Mouse (Mus musculus) heart, embryonic 13.5 days (tissue): ENCODE results near the gene Coro1b. TPM values are rescaled to one million over a fixed set of nuclear protein-coding genes. Genes with fewer than 3 reads are reported as not detected.
"Not testable (repeated sequence)": the region's sequence is repeated elsewhere in the genome, so short reads cannot be mapped to it uniquely, and the experiment has no call there.

Source experiments
- ATAC-seq: fragments of 200-750 bp; cut with Nextera tagmentation; 2 replicates; pipeline ENCODE4 v1.8.0; 2017; ENCODE audit warnings: moderate TSS enrichment; ENCODE audit not compliant: insufficient number of reproducible peaks, low FRiP score, low TSS enrichment; ENCODE audit errors: extremely low read depth
- H3K27ac ChIP-seq: fragments of 300-500 bp; sonication (generic); replicated peaks from 2 replicates; pipeline ENCODE4 v1.5.1; 2015; ENCODE audit warnings: moderate library complexity, mild to moderate bottlenecking, inconsistent platforms
- H3K27me3 ChIP-seq: fragments of 300-500 bp; sonication (generic); replicated peaks from 2 replicates; pipeline ENCODE4 v1.6.1; 2015; ENCODE audit warnings: mild to moderate bottlenecking, inconsistent platforms
- H3K36me3 ChIP-seq: fragments of 300-500 bp; sonication (generic); 2 replicates; pipeline ENCODE4 v1.6.1; 2015; ENCODE audit warnings: mild to moderate bottlenecking, inconsistent platforms
- H3K4me1 ChIP-seq: fragments of 300-500 bp; sonication (generic); 2 replicates; pipeline ENCODE4 v1.6.1; 2015; ENCODE audit warnings: inconsistent platforms
- H3K4me2 ChIP-seq: fragments of 300-500 bp; sonication (generic); 2 replicates; pipeline ENCODE4 v1.6.1; 2015; ENCODE audit warnings: inconsistent platforms, mild to moderate bottlenecking, moderate library complexity
- H3K4me3 ChIP-seq: fragments of 300-500 bp; sonication (generic); 2 replicates; pipeline ENCODE4 v1.5.1; 2015; ENCODE audit warnings: moderate library complexity, mild to moderate bottlenecking, inconsistent platforms
- H3K9ac ChIP-seq: fragments of 300-500 bp; sonication (generic); 2 replicates; pipeline ENCODE4 v1.6.1; 2015; ENCODE audit warnings: inconsistent platforms, mild to moderate bottlenecking, moderate library complexity
- H3K9me3 ChIP-seq: fragments of 300-500 bp; sonication (generic); 2 replicates; pipeline ENCODE4 v1.6.1; 2016; ENCODE audit warnings: inconsistent platforms
- WGBS: fragments of 180-500 bp; shearing (Covaris S2); methylation state at CpG from one replicate; pipeline ENCODE4 v1.1.7; 2015; ENCODE audit warnings: mixed read lengths; 5-methylcytosine and 5-hydroxymethylcytosine counted together
- polyA plus RNA-seq: library from polyadenylated mRNA; unstranded; fragments of >200 nt; fragmentation: Nextera tagmentation; extraction: Ambion mirVana; gene quantifications from 2 replicates; pipeline ENCODE4 v1.2.1, GENCODE M21; 2015

Gene Coro1b
- polyA plus RNA-seq, 1 experiment from 2014 or later: 107 TPM

GRCm38 (mm10) chr19:4131768-4132167, 16.7 kb upstream of the Coro1b start:
- H3K9ac ChIP-seq: no peak overlapping the region
- H3K4me3 ChIP-seq: no peak overlapping the region
- no peak overlapping the region for H3K4me2 ChIP-seq
- no peak for ATAC-seq
- 87% methylated on average over 2 of the region's 2 CpGs for WGBS
- peaks cover 3% of the 10 kb centered on the region; the same call in 1 of the 2 replicates for H3K27me3 ChIP-seq
- peaks cover 20% of the 10 kb centered on the region for H3K4me1 ChIP-seq
- peaks cover 57% of the 10 kb centered on the region for H3K36me3 ChIP-seq
- no peak overlapping the region for H3K27ac ChIP-seq
- H3K9me3 ChIP-seq: no peaks in the 10 kb centered on the region

DNA sequence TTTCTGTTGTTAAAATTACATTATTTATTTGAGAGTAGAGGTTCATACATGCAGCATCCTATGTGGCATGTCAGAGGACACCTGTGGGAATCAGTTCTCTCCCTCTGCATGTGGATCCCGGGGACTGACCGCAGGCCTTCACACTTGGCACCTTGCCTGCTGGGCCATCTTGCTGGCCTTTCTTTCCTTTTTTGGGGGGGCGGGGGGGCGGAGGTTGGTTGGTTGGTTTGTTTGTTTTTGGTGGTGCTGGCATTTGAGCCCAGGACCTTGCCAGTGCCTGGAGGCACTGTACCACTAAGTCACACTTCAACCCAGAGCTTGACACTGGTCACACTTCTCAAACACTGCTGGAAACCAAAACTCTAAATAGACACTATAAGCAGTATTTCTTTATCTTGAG, 14.1 kb upstream of the Coro1b start:
- Histone ChIP-seq H3K9ac (no peak overlapping the region), H3K36me3 (peaks cover 37% of the 10 kb centered on the region), H3K27ac (no peak overlapping the region), H3K4me2 (no peak overlapping the region), H3K9me3 (no peaks in the 10 kb centered on the region), H3K27me3 (peaks cover 17% of the 10 kb centered on the region; the same call in 1 of the 2 replicates), H3K4me1 (peaks cover 11% of the 10 kb centered on the region), H3K4me3 (no peak overlapping the region)
- 81% methylated on average over 4 of the region's 4 CpGs for WGBS
- ATAC-seq: no peak

DNA sequence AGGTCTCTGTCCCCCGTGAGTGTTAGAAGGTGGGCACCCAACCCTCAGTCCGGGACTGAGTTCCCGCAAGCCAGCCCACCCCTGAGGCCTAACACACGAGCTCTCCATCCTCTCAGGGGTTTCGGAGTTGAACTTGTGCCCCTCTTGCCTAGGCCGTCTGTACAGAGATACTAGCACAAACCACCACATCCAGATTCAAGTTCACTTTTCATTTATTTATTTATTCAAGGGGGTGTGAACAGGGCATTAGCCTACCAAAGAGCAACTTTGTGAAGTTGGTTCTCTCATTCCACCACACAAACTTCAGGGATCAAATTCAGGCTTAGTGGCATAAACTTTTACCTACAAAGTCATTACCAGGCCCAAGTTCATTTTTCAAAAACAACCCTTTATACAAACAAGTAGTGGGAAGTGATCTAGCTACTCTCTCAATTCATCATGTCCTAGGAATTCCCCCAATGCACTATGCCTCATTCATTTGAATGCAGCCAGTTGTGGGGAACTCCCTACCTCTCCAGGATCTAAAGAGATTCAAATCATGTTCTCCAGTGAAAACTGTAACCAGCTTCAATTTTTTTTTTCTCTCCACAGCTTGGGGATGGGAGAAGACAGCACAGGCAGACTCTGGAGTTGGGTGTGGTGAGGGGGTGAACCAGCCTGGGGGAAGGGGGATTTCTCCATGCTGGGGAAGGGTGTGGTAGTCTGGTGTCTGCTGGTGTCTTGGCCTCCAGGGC, 13.0 kb upstream of the Coro1b start:
- Histone ChIP-seq H3K27me3 (peaks cover 19% of the 10 kb centered on the region; the same call in 1 of the 2 replicates), H3K36me3 (peaks cover 28% of the 10 kb centered on the region)
- not testable (repeated sequence) for H3K4me3 ChIP-seq, ATAC-seq, H3K4me2 ChIP-seq, H3K9ac ChIP-seq, H3K9me3 ChIP-seq, H3K4me1 ChIP-seq, H3K27ac ChIP-seq
- WGBS: 83% methylated on average over 6 of the region's 6 CpGs

DNA sequence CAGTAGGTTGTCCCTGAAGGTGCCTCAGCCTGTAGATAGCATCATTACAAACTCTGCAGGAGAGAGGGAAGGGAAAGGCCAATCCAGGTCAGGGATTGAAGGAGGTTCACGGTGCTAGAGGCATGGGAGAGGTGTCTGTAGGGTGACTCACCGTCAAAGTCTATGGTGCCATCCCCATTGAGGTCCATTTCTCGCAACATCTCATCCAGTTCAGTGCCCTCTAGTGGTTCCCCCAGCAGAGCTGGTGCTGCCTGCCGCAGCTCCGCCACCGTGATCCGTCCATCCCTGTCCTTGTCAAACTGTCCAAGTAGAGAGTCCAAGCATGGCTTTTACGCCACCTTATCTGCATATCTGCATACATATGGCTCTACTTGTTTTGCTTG, 12.5 kb upstream of the Coro1b start:
- Histone ChIP-seq H3K27me3 (peaks cover 19% of the 10 kb centered on the region; the same call in 1 of the 2 replicates), H3K36me3 (peaks cover 26% of the 10 kb centered on the region)
- H3K4me2 ChIP-seq, H3K4me1 ChIP-seq, H3K9ac ChIP-seq, ATAC-seq, H3K9me3 ChIP-seq, H3K27ac ChIP-seq, H3K4me3 ChIP-seq: not testable (repeated sequence)
- WGBS: 15% methylated on average over 8 of the region's 8 CpGs

DNA sequence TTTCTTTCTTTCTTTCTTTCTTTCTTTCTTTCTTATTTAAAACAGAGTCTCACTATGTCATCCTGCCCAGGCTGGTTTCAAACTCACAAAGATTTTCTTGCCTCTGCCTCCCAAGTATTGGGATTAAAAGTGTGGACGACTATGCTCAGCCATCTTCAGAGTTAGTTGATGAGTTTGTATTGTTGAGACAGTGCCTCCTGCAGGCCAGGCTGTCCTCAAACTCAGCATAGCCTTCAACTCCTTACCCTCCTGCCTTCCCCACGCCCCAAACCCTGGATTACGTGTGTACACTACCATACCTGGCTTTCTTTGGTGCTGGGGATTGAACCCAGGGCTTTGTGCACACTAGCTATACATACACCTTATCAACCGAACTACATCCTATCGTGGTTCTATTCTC, 12.0 kb upstream of the Coro1b start:
- WGBS: 70% methylated on average over 5 of the region's 5 CpGs
- Histone ChIP-seq H3K4me2 (no peak overlapping the region), H3K9ac (no peak overlapping the region), H3K27ac (no peak overlapping the region), H3K27me3 (peaks cover 19% of the 10 kb centered on the region; the same call in 1 of the 2 replicates), H3K4me1 (0 out of 2 replicates have a peak, but pooled peaks cover 3% of the 10 kb centered on the region), H3K4me3 (no peak overlapping the region), H3K36me3 (peaks cover 21% of the 10 kb centered on the region), H3K9me3 (no peaks in the 10 kb centered on the region)
- ATAC-seq: no peak

GRCm38 (mm10) chr19:4137913-4138312, 10.5 kb upstream of the Coro1b start:
- ATAC-seq: no peak
- H3K4me1 ChIP-seq: 0 out of 2 replicates have a peak, but pooled peaks cover 3% of the 10 kb centered on the region
- 79% methylated on average over 5 of the region's 5 CpGs for WGBS

DNA sequence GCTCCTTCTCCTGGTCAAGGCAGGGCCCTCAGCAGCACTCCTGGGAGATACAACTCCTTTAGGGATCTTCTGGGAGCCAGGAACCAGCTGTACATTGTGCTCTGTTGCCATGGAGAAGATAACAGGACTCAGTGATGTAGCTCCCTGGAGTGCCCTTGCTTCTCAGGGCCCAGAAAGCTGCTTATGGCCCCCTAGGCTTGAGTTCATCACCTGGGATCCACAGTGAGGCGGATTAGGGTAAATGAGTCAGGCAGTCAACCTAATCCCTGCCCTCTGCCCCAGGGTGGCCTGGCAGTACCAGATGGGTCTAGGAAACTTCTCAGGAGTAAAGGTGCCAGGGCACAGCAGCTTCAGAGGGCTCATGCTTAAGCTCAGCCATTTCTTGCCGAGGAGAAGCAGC, 9.0 kb upstream of the Coro1b start, which contains the start of gene Gpr152:
TSS of gene Gpr152 (plus strand) at position 342 of the 400 bp plus-strand sequence.
- peaks cover 19% of the 10 kb centered on the region; the same call in 1 of the 2 replicates for H3K27me3 ChIP-seq
- no peak for ATAC-seq
- H3K4me1 ChIP-seq: 0 out of 2 replicates have a peak, but pooled peaks cover 3% of the 10 kb centered on the region
- H3K4me2 ChIP-seq: no peak within 1 kb of the TSS
- peak within 1 kb of the TSS; percentile 28 for H3K9ac ChIP-seq
- 77% methylated on average over 2 of the region's 2 CpGs for WGBS
- no peaks in the 10 kb centered on the region for H3K36me3 ChIP-seq
- H3K9me3 ChIP-seq: no peaks in the 10 kb centered on the region
- H3K4me3 ChIP-seq: no peak within 1 kb of the TSS
- H3K27ac ChIP-seq: no peak within 1 kb of the TSS

More at GRCm38 (mm10) chr19:4137913-4138312, 10.5 kb upstream of the Coro1b start:
- H3K27me3 ChIP-seq: peaks cover 19% of the 10 kb centered on the region; the same call in 1 of the 2 replicates
- H3K36me3 ChIP-seq: peaks cover 7% of the 10 kb centered on the region
- no peak overlapping the region for H3K4me3 ChIP-seq
- H3K27ac ChIP-seq: no peak overlapping the region
- no peak overlapping the region for H3K4me2 ChIP-seq
- H3K9me3 ChIP-seq: no peaks in the 10 kb centered on the region
- no peak overlapping the region for H3K9ac ChIP-seq

DNA sequence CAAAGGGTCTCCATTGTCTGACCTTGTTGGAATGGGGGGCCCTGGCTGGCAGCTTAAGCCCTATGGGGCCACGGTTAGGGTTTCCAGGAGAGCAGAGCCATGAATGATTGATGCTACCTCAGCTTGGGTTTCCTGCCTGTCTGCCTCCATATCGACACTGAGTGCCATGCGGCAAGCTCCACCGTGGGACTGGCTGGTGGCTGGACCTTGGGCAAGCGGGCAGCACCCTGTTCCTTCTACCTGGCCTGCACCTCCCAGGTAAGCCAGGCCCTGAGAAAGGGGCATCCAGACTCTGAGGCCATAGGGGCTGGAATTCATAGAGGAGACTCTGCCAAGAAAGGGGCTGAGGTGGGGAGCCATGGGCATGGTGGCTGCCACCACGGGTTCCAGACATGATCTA, 8.3 kb upstream of the Coro1b start:
- 71% methylated on average over 6 of the region's 6 CpGs for WGBS
- Histone ChIP-seq H3K9ac (no peak overlapping the region; the same call in none of the 2 replicates), H3K4me1 (0 out of 2 replicates have a peak, but pooled peaks cover 3% of the 10 kb centered on the region), H3K27me3 (peaks cover 19% of the 10 kb centered on the region; the same call in 1 of the 2 replicates), H3K4me3 (no peak overlapping the region), H3K4me2 (no peak overlapping the region), H3K9me3 (no peaks in the 10 kb centered on the region), H3K36me3 (no peaks in the 10 kb centered on the region), H3K27ac (no peak overlapping the region)
- no peak for ATAC-seq

- Histone ChIP-seq H3K27me3 (0 out of 2 replicates have a peak, but pooled peaks cover 9% of the 10 kb centered on the region), H3K4me3 (no peak overlapping the region), H3K9me3 (peaks cover 5% of the 10 kb centered on the region; the same call in 1 of the 2 replicates), H3K36me3 (no peaks in the 10 kb centered on the region), H3K9ac (no peak overlapping the region), H3K4me2 (no peak overlapping the region), H3K27ac (no peak overlapping the region), H3K4me1 (peaks cover 3% of the 10 kb centered on the region; the same call in 1 of the 2 replicates)
- WGBS: 85% methylated on average over 18 of the region's 18 CpGs
- no peak for ATAC-seq
These were observed 5.8 kb upstream of the Coro1b start for GRCm38 (mm10) chr19:4142416-4143173.

GRCm38 (mm10) chr19:4143759-4144268, 4.6 kb upstream of the Coro1b start, which contains the start of gene Cabp4:
Gene Cabp4, minus strand, starts transcription at chr19:4144033.
- WGBS: 67% methylated on average over 7 of the region's 7 CpGs
- no peak within 1 kb of the TSS for H3K4me2 ChIP-seq
- H3K9ac ChIP-seq: no peak within 1 kb of the TSS
- H3K4me3 ChIP-seq: no peak within 1 kb of the TSS
- H3K27ac ChIP-seq: no peak within 1 kb of the TSS
- 0 out of 2 replicates have a peak, but pooled peaks cover 4% of the 10 kb centered on the region for H3K27me3 ChIP-seq
- ATAC-seq: no peak
- peaks cover 8% of the 10 kb centered on the region for H3K4me1 ChIP-seq
- peaks cover 5% of the 10 kb centered on the region; the same call in 1 of the 2 replicates for H3K9me3 ChIP-seq
- H3K36me3 ChIP-seq: no peaks in the 10 kb centered on the region
